Mouse (Mus musculus) liver, embryonic 15.5 days (tissue): ENCODE measurements around the gene Emc6. TPM values are rescaled to one million over a fixed set of nuclear protein-coding genes. Genes with fewer than 3 reads are reported as not detected.

Experiments
- ATAC-seq: fragments of 200-750 bp; cut with Nextera tagmentation; 2 replicates; pipeline ENCODE4 v1.8.0; 2017; ENCODE audit warnings: moderate number of reproducible peaks, mild to moderate bottlenecking, moderate library complexity; ENCODE audit not compliant: insufficient read depth
- H3K27ac ChIP-seq: fragments of 300-500 bp; sonication (generic); replicated peaks from 2 replicates; pipeline ENCODE4 v1.5.1; 2015; ENCODE audit warnings: mild to moderate bottlenecking, inconsistent platforms
- H3K27me3 ChIP-seq: fragments of 300-500 bp; sonication (generic); 2 replicates; pipeline ENCODE4 v1.6.1; 2015; ENCODE audit warnings: mild to moderate bottlenecking, inconsistent platforms
- H3K36me3 ChIP-seq: fragments of 300-500 bp; sonication (generic); replicated peaks from 2 replicates; pipeline ENCODE4 v1.6.1; 2015; ENCODE audit warnings: moderate library complexity, mild to moderate bottlenecking, inconsistent platforms
- H3K4me1 ChIP-seq: fragments of 300-500 bp; sonication (generic); replicated peaks from 2 replicates; pipeline ENCODE4 v1.6.1; 2015; ENCODE audit warnings: inconsistent platforms
- H3K4me2 ChIP-seq: fragments of 300-500 bp; sonication (generic); 2 replicates; pipeline ENCODE4 v1.6.1; 2015; ENCODE audit warnings: moderate library complexity, mild to moderate bottlenecking, inconsistent platforms
- H3K4me3 ChIP-seq: fragments of 300-500 bp; sonication (generic); replicated peaks from 2 replicates; pipeline ENCODE4 v1.5.1; 2015; ENCODE audit warnings: mild to moderate bottlenecking, inconsistent platforms
- H3K9ac ChIP-seq: fragments of 300-500 bp; sonication (generic); 2 replicates; pipeline ENCODE4 v1.6.1; 2015; ENCODE audit warnings: moderate library complexity, mild to moderate bottlenecking, inconsistent platforms
- H3K9me3 ChIP-seq: fragments of 300-500 bp; sonication (generic); replicated peaks from 2 replicates; pipeline ENCODE4 v1.6.1; 2016; ENCODE audit warnings: inconsistent platforms
- WGBS: fragments of 180-500 bp; shearing (Covaris S2); methylation state at CpG from one replicate; pipeline ENCODE4 v1.1.7; 2015; ENCODE audit warnings: mixed read lengths; ENCODE audit not compliant: insufficient replicate concordance; 5-methylcytosine and 5-hydroxymethylcytosine counted together
- polyA plus RNA-seq: library from polyadenylated mRNA; unstranded; fragments of >200 nt; fragmentation: Nextera tagmentation; extraction: Ambion mirVana; gene quantifications from 2 replicates; pipeline ENCODE4 v1.2.1, GENCODE M21; 2015

Gene Emc6
- polyA plus RNA-seq, 1 experiment from 2014 or later = 73.6 TPM

GRCm38 (mm10) chr11:73148209-73148608 lies 28.6 kb downstream of the Emc6 start:
- Histone ChIP-seq H3K9ac (no peak overlapping the region), H3K36me3 (no peaks in the 10 kb centered on the region), H3K27ac (no peak overlapping the region), H3K27me3 (no peaks in the 10 kb centered on the region), H3K4me3 (no peak overlapping the region), H3K4me2 (no peak overlapping the region), H3K9me3 (no peaks in the 10 kb centered on the region), H3K4me1 (no peaks in the 10 kb centered on the region)
- 70% methylated on average over 9 of the region's 9 CpGs for WGBS
- no peak for ATAC-seq

GRCm38 (mm10) chr11:73146975-73147365 lies 29.9 kb downstream of the Emc6 start:
- H3K36me3 ChIP-seq = no peaks in the 10 kb centered on the region
- H3K4me1 ChIP-seq = no peaks in the 10 kb centered on the region
- WGBS = 50% methylated on average over 7 of the region's 7 CpGs
- no peak overlapping the region for H3K9ac ChIP-seq
- H3K4me2 ChIP-seq = no peak overlapping the region
- no peak for ATAC-seq
- H3K27ac ChIP-seq = no peak overlapping the region
- H3K4me3 ChIP-seq = no peak overlapping the region
- no peaks in the 10 kb centered on the region for H3K27me3 ChIP-seq
- no peaks in the 10 kb centered on the region for H3K9me3 ChIP-seq

GRCm38 (mm10) chr11:73146026-73146974 lies 30.5 kb downstream of the Emc6 start:
- ATAC-seq = no peak
- Histone ChIP-seq H3K4me1 (no peaks in the 10 kb centered on the region), H3K36me3 (no peaks in the 10 kb centered on the region), H3K9ac (no peak overlapping the region), H3K4me2 (no peak overlapping the region), H3K9me3 (no peaks in the 10 kb centered on the region), H3K4me3 (no peak overlapping the region), H3K27ac (no peak overlapping the region), H3K27me3 (no peaks in the 10 kb centered on the region)
- WGBS = 65% methylated on average over 11 of the region's 11 CpGs

- H3K4me1 ChIP-seq = no peaks in the 10 kb centered on the region
- H3K27me3 ChIP-seq = no peaks in the 10 kb centered on the region
- H3K27ac ChIP-seq = no peak overlapping the region
- WGBS = 32% methylated on average over 1 of the region's 1 CpGs
- H3K36me3 ChIP-seq = no peaks in the 10 kb centered on the region
- no peak overlapping the region for H3K4me3 ChIP-seq
- no peak overlapping the region for H3K4me2 ChIP-seq
- no peak for ATAC-seq
- no peaks in the 10 kb centered on the region for H3K9me3 ChIP-seq
- no peak overlapping the region for H3K9ac ChIP-seq
These were observed 32.6 kb downstream of the Emc6 start for GRCm38 (mm10) chr11:73144261-73144681.

GRCm38 (mm10) chr11:73137591-73138501 lies 39.0 kb downstream of the Emc6 start, which contains the start of gene Haspin:
Gene Haspin, minus strand, starts transcription at chr11:73138294.
- Histone ChIP-seq H3K36me3 (peaks cover 16% of the 10 kb centered on the region), H3K9ac (peak within 1 kb of the TSS; percentile 97), H3K27me3 (no peaks in the 10 kb centered on the region), H3K27ac (peak within 1 kb of the TSS; percentile 81), H3K4me1 (peaks cover 49% of the 10 kb centered on the region), H3K4me3 (peak within 1 kb of the TSS; percentile 100), H3K4me2 (peak within 1 kb of the TSS; percentile 74), H3K9me3 (no peaks in the 10 kb centered on the region)
- ATAC-seq = peak; percentile 97
- WGBS = under 1% methylated on average over 84 of the region's 84 CpGs

- no peak for ATAC-seq
- Histone ChIP-seq H3K4me3 (peak overlapping the region; percentile 100), H3K27me3 (no peaks in the 10 kb centered on the region), H3K27ac (peak overlapping the region; percentile 81), H3K4me1 (peaks cover 51% of the 10 kb centered on the region), H3K9ac (peak overlapping the region; percentile 97), H3K4me2 (peak overlapping the region; percentile 74), H3K36me3 (peaks cover 24% of the 10 kb centered on the region), H3K9me3 (no peaks in the 10 kb centered on the region)
- 8% methylated on average over 11 of the region's 11 CpGs for WGBS
These were observed 39.7 kb downstream of the Emc6 start for GRCm38 (mm10) chr11:73137116-73137515.

- H3K9ac ChIP-seq = peak overlapping the region; percentile 97
- H3K4me2 ChIP-seq = peak overlapping the region; percentile 74
- H3K9me3 ChIP-seq = no peaks in the 10 kb centered on the region
- ATAC-seq = no peak
- peaks cover 51% of the 10 kb centered on the region for H3K4me1 ChIP-seq
- H3K36me3 ChIP-seq = peaks cover 24% of the 10 kb centered on the region
- no peaks in the 10 kb centered on the region for H3K27me3 ChIP-seq
- 28% methylated on average over 6 of the region's 6 CpGs for WGBS
- no peak overlapping the region for H3K27ac ChIP-seq
- peak overlapping the region; percentile 100 for H3K4me3 ChIP-seq
These were observed 40.2 kb downstream of the Emc6 start for GRCm38 (mm10) chr11:73136587-73136986.

- no peak for ATAC-seq
These were observed 42.6 kb downstream of the Emc6 start for GRCm38 (mm10) chr11:73134222-73134621.

GRCm38 (mm10) chr11:73132999-73133398 lies 43.8 kb downstream of the Emc6 start:
- no peak for ATAC-seq
- no peak overlapping the region for H3K9ac ChIP-seq
- H3K4me3 ChIP-seq = no peak overlapping the region
- no peak overlapping the region for H3K27ac ChIP-seq
- peak overlapping the region; percentile 74 for H3K4me2 ChIP-seq
- H3K36me3 ChIP-seq = peaks cover 33% of the 10 kb centered on the region
- H3K4me1 ChIP-seq = peaks cover 47% of the 10 kb centered on the region
- 40% methylated on average over 6 of the region's 6 CpGs for WGBS
- no peaks in the 10 kb centered on the region for H3K9me3 ChIP-seq
- H3K27me3 ChIP-seq = no peaks in the 10 kb centered on the region

More at GRCm38 (mm10) chr11:73134222-73134621, 42.6 kb downstream of the Emc6 start:
- Histone ChIP-seq H3K9ac (peak overlapping the region; percentile 21; the same call in 1 of the 2 replicates), H3K4me3 (peak overlapping the region; percentile 100), H3K27me3 (no peaks in the 10 kb centered on the region), H3K9me3 (no peaks in the 10 kb centered on the region), H3K4me1 (peaks cover 53% of the 10 kb centered on the region), H3K4me2 (peak overlapping the region; percentile 74), H3K36me3 (peaks cover 33% of the 10 kb centered on the region), H3K27ac (no peak overlapping the region)
- WGBS = 83% methylated on average over 5 of the region's 5 CpGs

- Histone ChIP-seq H3K4me2 (no peak overlapping the region), H3K9ac (no peak overlapping the region), H3K4me3 (no peak overlapping the region), H3K9me3 (no peaks in the 10 kb centered on the region), H3K36me3 (peaks cover 33% of the 10 kb centered on the region), H3K27me3 (no peaks in the 10 kb centered on the region), H3K27ac (no peak overlapping the region), H3K4me1 (peaks cover 34% of the 10 kb centered on the region)
- ATAC-seq = no peak
- WGBS = 44% methylated on average over 7 of the region's 7 CpGs
These were observed 45.8 kb downstream of the Emc6 start for GRCm38 (mm10) chr11:73131020-73131419.

- no peaks in the 10 kb centered on the region for H3K27me3 ChIP-seq
- no peak overlapping the region for H3K4me2 ChIP-seq
- ATAC-seq = peak; percentile 60; the same call in 1 of the 2 replicates
- WGBS = 76% methylated on average over 6 of the region's 6 CpGs
- peaks cover 3% of the 10 kb centered on the region; the same call in 1 of the 2 replicates for H3K4me1 ChIP-seq
- no peak overlapping the region for H3K9ac ChIP-seq
- no peak overlapping the region for H3K4me3 ChIP-seq
- peaks cover 8% of the 10 kb centered on the region for H3K36me3 ChIP-seq
- no peaks in the 10 kb centered on the region for H3K9me3 ChIP-seq
- no peak overlapping the region for H3K27ac ChIP-seq
These were observed 50.3 kb downstream of the Emc6 start for GRCm38 (mm10) chr11:73126495-73126894.
